Mouse (Mus musculus) CH12.LX (cell line): ENCODE results near the gene Map4k4. TPM values are rescaled to one million over a fixed set of nuclear protein-coding genes. Genes with fewer than 3 reads are reported as not detected.

Experiments used
- DNase-seq: peaks from one replicate; pipeline ENCODE4 v3.0.0-alpha.2; 2013; ENCODE audit errors: extremely low read depth
- H3K27ac ChIP-seq: 2 replicates; pipeline ENCODE4 v1.5.1; 2012; ENCODE audit warnings: low read depth, mild to moderate bottlenecking, control low read depth, moderate library complexity; ENCODE audit not compliant: insufficient read depth
- H3K27me3 ChIP-seq: replicated peaks from 2 replicates; pipeline ENCODE3; 2012; ENCODE audit warnings: inconsistent platforms
- H3K36me3 ChIP-seq, 2 experiments: replicated peaks in 1 of 2; 2 replicates each; pipeline versions ENCODE3 to v1.6.1; 2012; ENCODE audit warnings: inconsistent platforms in 1 of 2, low read length in 1 of 2, mild to moderate bottlenecking in 1 of 2, mixed read lengths in 1 of 2, moderate library complexity in 1 of 2; ENCODE audit not compliant: control insufficient read depth in 1 of 2, insufficient read depth in 1 of 2
- H3K4me1 ChIP-seq, 2 experiments: 2 replicates each; pipeline ENCODE4 v1.6.1; 2012; ENCODE audit warnings: inconsistent platforms in 1 of 2, moderate library complexity in 1 of 2; ENCODE audit not compliant: insufficient read depth in 2 of 2, control insufficient read depth in 1 of 2
- H3K4me2 ChIP-seq: 2 replicates; pipeline ENCODE4 v1.6.1; 2012; ENCODE audit warnings: low read depth, mild to moderate bottlenecking, control low read depth; ENCODE audit not compliant: poor library complexity, insufficient read depth, severe bottlenecking
- H3K4me3 ChIP-seq, 3 experiments: fragments of 150-350 bp in 1 of 3; sonication (generic) in 1 of 3; replicated peaks in 1 of 3; 2 replicates each; pipeline versions ENCODE3 to v1.5.1; 2011 to 2012; ENCODE audit warnings: low read depth in 2 of 3, low read length in 2 of 3, mild to moderate bottlenecking in 2 of 3, moderate library complexity in 2 of 3, control low read depth in 1 of 3, improper control_type of control experiment in 1 of 3, inconsistent platforms in 1 of 3, mixed read lengths in 1 of 3; ENCODE audit not compliant: poor library complexity in 1 of 3
- H3K79me2 ChIP-seq: replicated peaks from 2 replicates; pipeline ENCODE4 v1.6.1; 2012; ENCODE audit warnings: mild to moderate bottlenecking, moderate library complexity; ENCODE audit not compliant: control insufficient read depth, poor library complexity, insufficient read depth, severe bottlenecking; ENCODE audit errors: extremely low read depth
- H3K9ac ChIP-seq: 2 replicates; pipeline ENCODE4 v1.6.1; 2012; ENCODE audit warnings: low read depth, mild to moderate bottlenecking, control low read depth, moderate library complexity; ENCODE audit not compliant: insufficient read depth
- H3K9me3 ChIP-seq: replicated peaks from 2 replicates; pipeline ENCODE3; 2012; ENCODE audit warnings: low read length, inconsistent platforms, mixed read lengths
- BHLHE40 ChIP-seq: IDR thresholded peaks from 2 replicates; pipeline ENCODE4 v1.6.1; 2011; ENCODE audit warnings: mild to moderate bottlenecking, low read depth, low read length, improper control_type of control experiment
- CHD2 ChIP-seq: IDR thresholded peaks from 2 replicates; pipeline ENCODE4 v1.6.1; 2011; ENCODE audit warnings: low read length, improper control_type of control experiment
- ELF1 ChIP-seq: IDR thresholded peaks from 2 replicates; pipeline ENCODE4 v1.6.1; 2014; ENCODE audit warnings: low read depth, mild to moderate bottlenecking, inconsistent platforms, low read length, improper control_type of control experiment
- GABPA ChIP-seq: IDR thresholded peaks from 2 replicates; pipeline ENCODE4 v1.6.1; 2012; ENCODE audit warnings: low read depth, low read length, improper control_type of control experiment, inconsistent platforms; ENCODE audit not compliant: insufficient replicate concordance
- IRF4 ChIP-seq: IDR thresholded peaks from 2 replicates; pipeline ENCODE4 v1.6.1; 2014; ENCODE audit warnings: low read depth, mild to moderate bottlenecking, inconsistent platforms, low read length, improper control_type of control experiment
- JUN ChIP-seq: IDR thresholded peaks from 2 replicates; pipeline ENCODE4 v1.6.1; 2011; ENCODE audit warnings: low read depth, mild to moderate bottlenecking, low read length, improper control_type of control experiment, moderate library complexity; ENCODE audit not compliant: insufficient read depth
- JUND ChIP-seq: conservative IDR thresholded peaks from 2 replicates; pipeline ENCODE4 v1.6.1; 2011; ENCODE audit warnings: low read depth, low read length, improper control_type of control experiment
- KAT2A ChIP-seq: IDR thresholded peaks from 2 replicates; pipeline ENCODE4 v1.6.1; 2012; ENCODE audit warnings: low read length, improper control_type of control experiment, inconsistent platforms; ENCODE audit not compliant: insufficient replicate concordance
- MAFK ChIP-seq: IDR thresholded peaks from 2 replicates; pipeline ENCODE4 v1.6.1; 2011; ENCODE audit warnings: low read length, improper control_type of control experiment; ENCODE audit not compliant: insufficient replicate concordance
- MEF2A ChIP-seq: IDR thresholded peaks from 2 replicates; pipeline ENCODE4 v1.6.1; 2014; ENCODE audit warnings: low read depth, mild to moderate bottlenecking, inconsistent platforms, low read length, improper control_type of control experiment, borderline replicate concordance
- NRF1 ChIP-seq: IDR thresholded peaks from 2 replicates; pipeline ENCODE4 v1.6.1; 2014; ENCODE audit warnings: low read depth, mild to moderate bottlenecking, inconsistent platforms, low read length, improper control_type of control experiment, moderate library complexity
- PAX5 ChIP-seq: IDR thresholded peaks from 2 replicates; pipeline ENCODE4 v1.6.1; 2012; ENCODE audit warnings: low read length, inconsistent platforms, mixed read lengths
- POLR2AphosphoS2 ChIP-seq: IDR thresholded peaks from 2 replicates; pipeline ENCODE4 v1.6.1; 2011; ENCODE audit warnings: low read depth, low read length, improper control_type of control experiment
- RAD21 ChIP-seq: IDR thresholded peaks from 2 replicates; pipeline ENCODE4 v1.6.1; 2011; ENCODE audit warnings: low read depth, mild to moderate bottlenecking, low read length, improper control_type of control experiment, moderate library complexity
- SIN3A ChIP-seq: IDR thresholded peaks from 2 replicates; pipeline ENCODE4 v1.6.1; 2012; ENCODE audit warnings: low read length, improper control_type of control experiment, inconsistent platforms
- SMC3 ChIP-seq: IDR thresholded peaks from 2 replicates; pipeline ENCODE4 v1.6.1; 2011; ENCODE audit warnings: low read depth, low read length, improper control_type of control experiment
- TCF12 ChIP-seq: IDR thresholded peaks from 2 replicates; pipeline ENCODE4 v1.6.1; 2014; ENCODE audit warnings: low read depth, mild to moderate bottlenecking, inconsistent platforms, low read length, improper control_type of control experiment
- UBTF ChIP-seq: IDR thresholded peaks from 2 replicates; pipeline ENCODE4 v1.6.1; 2012; ENCODE audit warnings: low read depth, mild to moderate bottlenecking, inconsistent platforms, low read length, improper control_type of control experiment, moderate library complexity
- USF1 ChIP-seq: IDR thresholded peaks from 2 replicates; pipeline ENCODE4 v1.6.1; 2014; ENCODE audit warnings: low read depth, mild to moderate bottlenecking, inconsistent platforms, low read length, improper control_type of control experiment
- USF2 ChIP-seq: conservative IDR thresholded peaks from 2 replicates; pipeline ENCODE4 v1.6.1; 2011; ENCODE audit warnings: low read depth, low read length, improper control_type of control experiment
- ZC3H11A ChIP-seq: IDR thresholded peaks from 2 replicates; pipeline ENCODE4 v1.6.1; 2012; ENCODE audit warnings: low read depth, mild to moderate bottlenecking, inconsistent platforms, low read length, improper control_type of control experiment
- ZKSCAN1 ChIP-seq: IDR thresholded peaks from 2 replicates; pipeline ENCODE4 v1.6.1; 2012; ENCODE audit warnings: low read depth, inconsistent platforms, low read length, improper control_type of control experiment, borderline replicate concordance
- ZMIZ1 ChIP-seq: IDR thresholded peaks from 2 replicates; pipeline ENCODE4 v1.6.1; 2012; ENCODE audit warnings: low read depth, mild to moderate bottlenecking, inconsistent platforms, low read length, improper control_type of control experiment
- dilution Hi-C: fragments of 300-500 bp; cut with MboI; formaldehyde crosslinking; loops from 2 replicates; pipeline ENCODE4 v1.14.3; 2020; ENCODE audit warnings: low sequenced_read_pairs; ENCODE audit not compliant: extremely low pct_unique_long_range_greater_than_20kb, extremely low pct_ligation_motif_present
- in situ Hi-C: fragments of 300-500 bp; cut with MboI; formaldehyde crosslinking; loops from 3 replicates; pipeline ENCODE4 v1.14.3; 2019; ENCODE audit warnings: low sequenced_read_pairs, low pct_ligation_motif_present, low pct_unique_long_range_greater_than_20kb, mixed read lengths
- polyA plus RNA-seq: library from polyadenylated mRNA; unstranded; fragments of >175 nt; gene quantifications from 2 replicates; pipeline ENCODE4 v1.2.1, GENCODE M21; 2012; ENCODE audit warnings: low read depth; ENCODE audit not compliant: insufficient read length
- total RNA-seq, 2 experiments: library from RNA; depleted of rRNA; stranded (reverse); fragments of 300-350 nt in 1 of 2; fragments of >200 nt in 1 of 2; gene quantifications; 2 replicates each; pipeline ENCODE4 v1.2.3; 2012 to 2014

The Map4k4 gene
- total and polyA plus RNA-seq, 3 experiments = 21.8 to 46.3 (median 41.0) TPM

DNA sequence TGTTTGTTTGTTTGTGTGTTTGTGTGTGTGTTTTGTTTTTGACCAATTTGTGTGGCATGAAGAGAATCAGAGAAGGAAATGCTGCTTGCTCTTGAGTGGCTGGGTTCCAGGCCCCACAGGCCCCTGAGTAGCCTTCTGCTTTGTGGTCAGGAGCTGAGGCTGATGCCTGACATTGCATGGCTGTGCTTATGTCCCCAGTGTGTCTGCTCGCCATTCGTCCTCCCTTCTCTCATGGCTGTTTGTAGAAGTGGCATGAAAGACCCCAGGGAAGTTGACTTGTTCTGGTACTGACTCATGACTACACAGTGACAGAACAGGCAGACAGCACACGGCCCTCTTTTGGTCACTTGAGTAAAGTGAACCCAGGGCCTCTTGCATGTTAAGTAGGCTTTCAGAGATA lies 123.0 kb downstream of the Map4k4 start:
- peaks cover 18 to 47% of the 10 kb centered on the region in 2 experiments for H3K4me1 ChIP-seq
- no peaks in the 10 kb centered on the region for H3K9me3 ChIP-seq
- TF ChIP-seq NRF1 (no peak), USF1 (no peak), CHD2 (no peak), POLR2AphosphoS2 (no peak), SMC3 (no peak), MEF2A (no peak), SIN3A (no peak), ZC3H11A (no peak), KAT2A (no peak), JUND (no peak), JUN (no peak), MAFK (no peak), USF2 (no peak)
- peaks cover 23 to 71% of the 10 kb centered on the region in 2 experiments for H3K36me3 ChIP-seq
- no peak overlapping the region for H3K27ac ChIP-seq
- H3K9ac ChIP-seq = no peak overlapping the region
- no peak overlapping the region for H3K4me3 ChIP-seq
- in situ Hi-C loops (loop anchor here (25.0 kb wide), 2 partner anchors 214 to 514 kb away; partner anchors contain the start of gene Il1r1), dilution Hi-C loops (no loop called here)
- no peak overlapping the region for H3K4me2 ChIP-seq
- H3K79me2 ChIP-seq = no peaks in the 10 kb centered on the region
- DNase-seq = no peak
- H3K27me3 ChIP-seq = no peaks in the 10 kb centered on the region

DNA sequence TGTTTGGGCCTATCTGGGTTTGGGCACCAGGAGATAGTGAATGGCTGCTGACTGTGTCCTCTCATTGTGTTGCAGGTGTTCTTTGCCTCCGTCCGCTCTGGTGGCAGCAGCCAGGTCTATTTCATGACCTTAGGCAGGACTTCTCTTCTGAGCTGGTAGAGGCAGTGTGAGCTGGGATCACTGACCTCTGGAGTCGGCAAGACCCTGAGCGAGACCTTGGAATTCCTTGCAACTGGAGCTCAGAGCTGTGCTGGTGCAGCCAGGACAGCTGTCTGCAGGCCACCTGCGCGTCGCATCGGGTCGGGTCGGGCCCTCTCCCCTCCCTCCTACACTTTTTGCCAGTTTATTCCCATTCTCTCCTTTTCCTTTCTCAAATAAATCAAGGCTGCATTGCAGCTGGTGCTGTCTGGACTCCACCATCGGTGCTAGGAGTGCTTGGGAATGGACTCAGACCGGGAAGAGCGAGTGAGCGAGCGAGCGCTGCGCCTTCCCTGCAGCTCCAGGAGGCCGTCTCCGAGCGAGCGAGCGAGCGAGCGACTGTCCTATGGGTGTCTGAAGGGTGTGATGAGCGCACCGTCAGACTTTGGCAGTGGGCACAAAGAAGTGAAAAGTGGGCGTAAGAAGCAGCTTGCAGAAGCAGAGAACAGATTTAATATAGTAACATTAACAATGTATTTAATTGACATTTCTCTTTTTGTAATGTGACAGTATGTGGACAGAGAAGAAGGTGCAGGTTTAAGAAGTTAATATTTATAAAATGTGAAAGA lies 124.0 kb downstream of the Map4k4 start:
- dilution Hi-C loops = no loop called here

More for the DNA sequence above, 124.0 kb downstream of the Map4k4 start:
- Histone ChIP-seq H3K27me3 (no peaks in the 10 kb centered on the region), H3K36me3 (peaks cover 20 to 63% of the 10 kb centered on the region in 2 experiments)
- no peak for TF ChIP-seq TCF12
- no peak for TF ChIP-seq MAFK
- TF ChIP-seq ZKSCAN1 = no peak
- no peak for TF ChIP-seq USF2
- no peak for TF ChIP-seq IRF4
- no peak for TF ChIP-seq RAD21
- TF ChIP-seq ELF1 = no peak
- TF ChIP-seq ZC3H11A = no peak
- TF ChIP-seq ZMIZ1 = no peak
- no peak for TF ChIP-seq BHLHE40
- TF ChIP-seq PAX5 = no peak
- no peak for TF ChIP-seq GABPA
- no peak for TF ChIP-seq UBTF
- TF ChIP-seq POLR2AphosphoS2 = no peak
- TF ChIP-seq, all 38 proteins: peak for 0
- DNase-seq = no peak
- Histone ChIP-seq H3K79me2 (no peaks in the 10 kb centered on the region), H3K9ac (no peak overlapping the region), H3K4me2 (no peak overlapping the region), H3K4me1 (peaks cover 18 to 50% of the 10 kb centered on the region in 2 experiments), H3K27ac (no peak overlapping the region), H3K9me3 (no peaks in the 10 kb centered on the region), H3K4me3 (no peak overlapping the region)
- in situ Hi-C loops = loop anchor here (25.0 kb wide), 2 partner anchors 213 to 513 kb away; partner anchors contain the start of gene Il1r1
